Mouse (Mus musculus) MEL (cell line): Measurements from ENCODE around the gene Itsn2.

Source experiments
- CHD1 ChIP-seq: IDR thresholded peaks from 2 replicates; pipeline ENCODE4 v1.6.1; 2012; ENCODE audit warnings: low read depth, mild to moderate bottlenecking, inconsistent platforms, low read length, improper control_type of control experiment
- CTCF ChIP-seq, 3 experiments: IDR thresholded peaks in 2 of 3; conservative IDR thresholded peaks in 1 of 3; 2 replicates each; pipeline ENCODE4 v1.5.1; 2011 to 2012; ENCODE audit warnings: low read length in 3 of 3, low read depth in 2 of 3, mild to moderate bottlenecking in 2 of 3, improper control_type of control experiment in 1 of 3, inconsistent platforms in 1 of 3, mixed read lengths in 1 of 3, moderate library complexity in 1 of 3; ENCODE audit not compliant: control insufficient read depth in 1 of 3, insufficient read depth in 1 of 3, poor library complexity in 1 of 3, severe bottlenecking in 1 of 3
- EP300 ChIP-seq, 2 experiments: IDR thresholded peaks; 2 replicates each; pipeline ENCODE4 v1.6.1; 2011; ENCODE audit warnings: improper control_type of control experiment in 2 of 2, low read length in 2 of 2, low read depth in 1 of 2, mild to moderate bottlenecking in 1 of 2
- GATA1 ChIP-seq: IDR thresholded peaks from 2 replicates; pipeline ENCODE4 v1.6.1; 2011; ENCODE audit warnings: low read depth, low read length, improper control_type of control experiment
- HCFC1 ChIP-seq: IDR thresholded peaks from 2 replicates; pipeline ENCODE4 v1.6.1; 2012; ENCODE audit warnings: low read depth, mild to moderate bottlenecking, inconsistent platforms, low read length, improper control_type of control experiment, moderate library complexity
- KAT2A ChIP-seq: conservative IDR thresholded peaks from 2 replicates; pipeline ENCODE4 v1.6.1; 2012; ENCODE audit warnings: low read depth, low read length, improper control_type of control experiment, inconsistent platforms
- MAZ ChIP-seq: IDR thresholded peaks from 2 replicates; pipeline ENCODE4 v1.6.1; 2012; ENCODE audit warnings: low read depth, mild to moderate bottlenecking, inconsistent platforms, low read length, improper control_type of control experiment
- POLR2A ChIP-seq, 2 experiments: IDR thresholded peaks; 2 replicates each; pipeline ENCODE4 v1.6.1; 2011 to 2012; ENCODE audit warnings: low read length in 2 of 2, mild to moderate bottlenecking in 2 of 2, control low read depth in 1 of 2, improper control_type of control experiment in 1 of 2, low read depth in 1 of 2, moderate library complexity in 1 of 2; ENCODE audit not compliant: control insufficient read depth in 1 of 2, insufficient read depth in 1 of 2, poor library complexity in 1 of 2
- RCOR1 ChIP-seq: IDR thresholded peaks from 2 replicates; pipeline ENCODE4 v1.6.1; 2012; ENCODE audit warnings: low read depth, mild to moderate bottlenecking, inconsistent platforms, low read length, improper control_type of control experiment
- SIN3A ChIP-seq: IDR thresholded peaks from 2 replicates; pipeline ENCODE4 v1.6.1; 2012; ENCODE audit warnings: low read length, improper control_type of control experiment, inconsistent platforms
- TAL1 ChIP-seq: IDR thresholded peaks from 2 replicates; pipeline ENCODE4 v1.6.1; 2012; ENCODE audit warnings: mild to moderate bottlenecking, inconsistent platforms, low read length, moderate library complexity, mixed read lengths
- TBP ChIP-seq: IDR thresholded peaks from 2 replicates; pipeline ENCODE4 v1.8.0; 2011; ENCODE audit warnings: low read depth, low read length, improper control_type of control experiment
- UBTF ChIP-seq: IDR thresholded peaks from 2 replicates; pipeline ENCODE4 v1.6.1; 2012; ENCODE audit warnings: low read depth, mild to moderate bottlenecking, inconsistent platforms, low read length, improper control_type of control experiment, moderate library complexity, borderline replicate concordance; ENCODE audit not compliant: insufficient read depth
- ZNF384 ChIP-seq: IDR thresholded peaks from 2 replicates; pipeline ENCODE4 v1.6.1; 2012; ENCODE audit warnings: low read depth, mild to moderate bottlenecking, inconsistent platforms, low read length, improper control_type of control experiment

DNA sequence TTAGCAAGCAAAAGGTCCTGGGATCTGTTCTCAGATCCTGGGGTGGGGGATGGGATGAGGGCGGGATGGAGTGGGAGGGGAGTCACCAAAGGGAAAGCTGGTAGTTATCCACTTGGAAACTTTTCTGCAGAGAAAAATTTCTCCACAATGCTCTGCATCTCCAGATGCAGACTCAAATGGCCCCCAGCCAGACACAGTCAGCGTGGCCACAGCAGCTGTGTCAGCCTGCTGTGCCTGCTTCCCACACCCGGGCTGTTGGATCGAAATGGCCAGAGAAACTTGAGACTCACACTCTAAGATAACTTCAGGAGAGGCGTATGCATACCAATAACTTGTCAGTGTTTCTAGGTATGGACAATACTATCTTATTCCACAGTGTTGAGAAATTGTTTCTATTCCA is 45.9 kb upstream of the Itsn2 start:
- TF ChIP-seq MAZ (no peak), CTCF (IDR thresholded peaks at IDR 0.05 in 2 of 3, conservative IDR thresholded peaks at IDR 0.05 in 1 of 3; ENCODE audit: control insufficient read depth in 1 of 3, insufficient read depth in 1 of 3, low read depth in 2 of 3, low read length in 3 of 3, poor library complexity in 1 of 3, severe bottlenecking in 1 of 3) (no peak), EP300 (IDR thresholded peaks at IDR 0.05; ENCODE audit: low read depth in 1 of 2, low read length in 2 of 2) (no peak), CHD1 (no peak), UBTF (no peak), ZNF384 (no peak), TBP (no peak), RCOR1 (no peak), POLR2A (IDR thresholded peaks at IDR 0.05; ENCODE audit: control insufficient read depth in 1 of 2, insufficient read depth in 1 of 2, low read depth in 1 of 2, low read length in 2 of 2, poor library complexity in 1 of 2) (no peak), KAT2A (no peak), GATA1 (no peak), HCFC1 (no peak), TAL1 (no peak), SIN3A (no peak)
